Mouse (Mus musculus): ENCODE results near the gene Gm49369. TPM values are rescaled to one million over a fixed set of nuclear protein-coding genes. Genes with fewer than 3 reads are reported as not detected.

Gm49369 gene
- 1.4 and 1.8 TPM in 2 replicates for polyA plus RNA-seq (2015; fragmentation: Nextera tagmentation; extraction: Ambion mirVana)

DNA sequence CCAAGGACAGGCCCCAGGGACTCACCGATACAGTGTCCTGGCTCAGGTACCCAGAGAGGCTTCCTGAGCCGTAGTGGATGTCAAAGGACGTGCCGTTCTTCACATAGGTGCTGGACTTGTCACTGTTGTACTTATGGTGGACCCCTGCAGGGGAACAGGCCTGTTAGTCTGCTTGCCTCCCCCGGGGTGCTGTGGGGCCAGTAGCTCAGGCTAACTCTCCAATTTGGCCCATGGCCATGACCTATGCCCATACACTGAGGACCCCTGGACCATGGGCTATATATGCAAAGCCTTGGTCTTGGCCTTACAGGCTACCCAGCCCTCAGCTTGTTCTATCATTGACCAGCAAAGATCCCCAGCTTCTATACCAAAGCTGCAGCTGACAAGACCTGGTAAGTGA is at the start of gene Gm49369:
Gene Gm49369 (minus strand): TSS at position 101 of the 400 bp plus-strand sequence.
- no peak for ATAC-seq (ENCODE audit: low read depth)
- Histone ChIP-seq H3K27me3 (ENCODE audit: control insufficient read depth, insufficient read depth, low read depth, low read length) (no peaks in the 10 kb centered on the region), H3K27ac (ENCODE audit: low read length) (peak within 1 kb of the TSS; percentile 57), H3K4me2 (ENCODE audit: low read depth, low read length) (no peak within 1 kb of the TSS), H3K4me1 (ENCODE audit: control insufficient read depth, low read depth, low read length) (peaks cover 86% of the 10 kb centered on the region), H3K9ac (ENCODE audit: low read depth, low read length) (no peak within 1 kb of the TSS), H3K36me3 (ENCODE audit: control insufficient read depth, insufficient read depth) (peaks cover 76% of the 10 kb centered on the region), H3K4me3 (ENCODE audit: low read depth, low read length) (no peak within 1 kb of the TSS), H3K9me3 (replicated peaks; ENCODE audit: control insufficient read depth, low read length) (no peaks in the 10 kb centered on the region)
- 95% methylated on average over 5 of the region's 5 CpGs for WGBS (ENCODE audit: insufficient replicate concordance)

DNA sequence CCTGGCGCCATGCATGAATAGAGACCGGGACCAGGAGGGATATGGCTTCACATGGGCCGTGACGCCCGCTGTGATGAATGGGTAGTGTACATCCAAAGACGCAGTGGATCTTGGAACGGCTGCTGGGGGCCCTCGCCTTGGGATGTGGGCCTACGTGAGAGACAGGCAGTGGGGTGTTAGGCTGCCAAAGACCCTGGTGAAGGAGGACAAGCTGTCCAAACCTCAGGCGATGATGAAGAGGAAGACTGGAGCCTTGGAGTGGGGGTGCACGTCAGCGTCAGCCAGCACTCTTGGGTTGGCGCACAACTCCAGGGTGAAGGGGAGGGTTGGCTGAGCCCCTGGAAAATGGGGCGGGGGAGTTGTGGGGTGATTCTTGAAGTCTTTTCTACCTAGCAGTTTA is 48.6 kb upstream of the Gm49369 start:
- Histone ChIP-seq H3K4me2 (ENCODE audit: low read depth, low read length) (no peak overlapping the region), H3K9me3 (replicated peaks; ENCODE audit: control insufficient read depth, low read length) (no peaks in the 10 kb centered on the region), H3K4me3 (ENCODE audit: low read depth, low read length) (no peak overlapping the region), H3K4me1 (ENCODE audit: control insufficient read depth, low read depth, low read length) (peaks cover 3% of the 10 kb centered on the region), H3K27ac (ENCODE audit: low read length) (no peak overlapping the region), H3K27me3 (ENCODE audit: control insufficient read depth, insufficient read depth, low read depth, low read length) (no peaks in the 10 kb centered on the region), H3K36me3 (ENCODE audit: control insufficient read depth, insufficient read depth) (no peaks in the 10 kb centered on the region), H3K9ac (ENCODE audit: low read depth, low read length) (no peak overlapping the region)
- WGBS (ENCODE audit: insufficient replicate concordance): 76% methylated on average over 14 of the region's 14 CpGs
- no peak for ATAC-seq (ENCODE audit: low read depth)

DNA sequence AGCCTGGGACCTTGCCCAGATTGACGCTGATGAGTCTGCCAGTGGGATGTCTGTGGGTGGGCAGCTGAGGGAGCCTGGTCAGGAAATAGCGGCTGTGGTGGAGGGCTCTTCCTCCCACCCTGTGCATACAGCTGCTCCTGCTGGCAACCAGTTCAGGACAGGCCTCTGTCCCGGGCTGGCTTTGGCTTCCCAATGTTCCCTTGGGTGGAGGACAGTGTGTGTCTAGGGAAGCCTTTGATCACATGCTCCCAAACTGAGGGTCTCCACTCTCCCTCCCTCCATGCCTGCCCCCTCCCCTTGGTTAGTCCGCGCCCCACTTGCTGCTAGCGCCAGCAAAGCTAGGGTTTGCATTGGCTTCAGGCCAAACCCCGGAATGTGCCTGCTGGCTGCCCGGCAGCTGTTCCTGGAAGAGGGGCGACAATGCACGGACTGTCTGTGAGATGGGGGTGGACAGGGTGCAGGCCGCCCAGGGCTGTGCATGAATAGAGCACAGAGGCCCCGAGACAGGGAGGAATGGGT is 47.8 kb upstream of the Gm49369 start:
- Histone ChIP-seq H3K27ac (ENCODE audit: low read length) (no peak overlapping the region), H3K4me3 (ENCODE audit: low read depth, low read length) (no peak overlapping the region), H3K9ac (ENCODE audit: low read depth, low read length) (no peak overlapping the region), H3K27me3 (ENCODE audit: control insufficient read depth, insufficient read depth, low read depth, low read length) (no peaks in the 10 kb centered on the region), H3K9me3 (replicated peaks; ENCODE audit: control insufficient read depth, low read length) (no peaks in the 10 kb centered on the region), H3K4me1 (ENCODE audit: control insufficient read depth, low read depth, low read length) (peaks cover under 1% of the 10 kb centered on the region; the same call in 1 of the 2 replicates), H3K4me2 (ENCODE audit: low read depth, low read length) (no peak overlapping the region), H3K36me3 (ENCODE audit: control insufficient read depth, insufficient read depth) (no peaks in the 10 kb centered on the region)
- no peak for ATAC-seq (ENCODE audit: low read depth)
- 53% methylated on average over 12 of the region's 12 CpGs for WGBS (ENCODE audit: insufficient replicate concordance)

DNA sequence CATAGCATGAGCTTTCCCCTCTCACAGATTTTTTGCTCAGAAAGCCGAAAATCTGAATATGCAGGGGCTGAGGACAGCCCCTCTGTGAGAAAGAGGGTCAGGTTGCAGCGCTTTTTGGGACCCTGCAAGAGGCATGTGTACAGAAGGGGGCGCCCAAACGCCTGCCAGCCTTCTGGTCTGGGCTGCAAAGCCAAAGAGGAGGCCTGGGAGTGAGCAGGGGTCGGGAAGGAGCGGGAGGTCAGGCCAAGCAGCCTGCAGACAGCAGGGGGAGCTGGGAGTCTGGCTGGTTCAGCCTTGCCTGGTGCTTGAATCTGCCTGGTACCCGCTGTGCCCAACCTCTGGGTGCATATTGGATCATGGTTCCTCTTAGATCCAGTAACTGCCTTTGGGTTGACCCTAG is 45.7 kb upstream of the Gm49369 start:
- Histone ChIP-seq H3K36me3 (ENCODE audit: control insufficient read depth, insufficient read depth) (no peaks in the 10 kb centered on the region), H3K4me1 (ENCODE audit: control insufficient read depth, low read depth, low read length) (no peaks in the 10 kb centered on the region), H3K9me3 (replicated peaks; ENCODE audit: control insufficient read depth, low read length) (no peaks in the 10 kb centered on the region), H3K27me3 (ENCODE audit: control insufficient read depth, insufficient read depth, low read depth, low read length) (no peaks in the 10 kb centered on the region), H3K27ac (ENCODE audit: low read length) (no peak overlapping the region), H3K9ac (ENCODE audit: low read depth, low read length) (no peak overlapping the region), H3K4me2 (ENCODE audit: low read depth, low read length) (no peak overlapping the region), H3K4me3 (ENCODE audit: low read depth, low read length) (no peak overlapping the region)
- no peak for ATAC-seq (ENCODE audit: low read depth)
- WGBS (ENCODE audit: insufficient replicate concordance): 15% methylated on average over 7 of the region's 7 CpGs

DNA sequence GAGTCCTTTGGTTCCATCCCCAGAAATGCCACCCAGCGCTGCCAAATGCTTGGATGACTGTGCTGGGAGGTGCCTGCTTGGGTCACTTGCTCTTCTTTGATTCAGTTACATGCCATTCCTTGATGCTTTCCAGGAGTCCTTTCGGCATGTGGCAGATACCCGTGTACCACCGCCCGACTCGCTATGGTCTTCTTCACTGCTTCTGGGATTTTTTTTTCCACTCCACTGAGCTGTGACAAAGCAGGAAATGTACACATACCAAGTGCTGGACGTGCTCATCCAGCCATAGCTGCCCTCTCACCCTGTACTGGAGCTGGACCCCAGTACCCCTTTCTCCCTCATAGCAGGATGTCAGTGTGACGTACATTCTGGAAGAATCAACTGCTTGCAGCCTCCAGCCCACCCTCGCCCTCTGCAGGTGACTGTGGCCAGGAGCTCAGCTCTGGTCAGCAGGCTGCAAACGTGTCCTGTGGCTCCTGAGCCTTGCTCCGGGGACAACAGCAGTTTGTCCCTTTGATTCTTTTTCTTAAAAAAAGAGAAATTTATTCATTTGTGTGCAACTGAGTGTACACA is 43.3 kb upstream of the Gm49369 start:
- Histone ChIP-seq H3K9me3 (replicated peaks; ENCODE audit: control insufficient read depth, low read length) (no peaks in the 10 kb centered on the region), H3K4me1 (ENCODE audit: control insufficient read depth, low read depth, low read length) (peaks cover 18% of the 10 kb centered on the region), H3K36me3 (ENCODE audit: control insufficient read depth, insufficient read depth) (no peaks in the 10 kb centered on the region), H3K4me2 (ENCODE audit: low read depth, low read length) (no peak overlapping the region), H3K27me3 (ENCODE audit: control insufficient read depth, insufficient read depth, low read depth, low read length) (no peaks in the 10 kb centered on the region), H3K4me3 (ENCODE audit: low read depth, low read length) (no peak overlapping the region), H3K27ac (ENCODE audit: low read length) (no peak overlapping the region), H3K9ac (ENCODE audit: low read depth, low read length) (no peak overlapping the region)
- 70% methylated on average over 11 of the region's 11 CpGs for WGBS (ENCODE audit: insufficient replicate concordance)
- ATAC-seq (ENCODE audit: low read depth): no peak

- H3K9me3 ChIP-seq (replicated peaks; ENCODE audit: control insufficient read depth, low read length): no peaks in the 10 kb centered on the region
- H3K4me3 ChIP-seq (ENCODE audit: low read depth, low read length): no peak overlapping the region
- no peaks in the 10 kb centered on the region for H3K27me3 ChIP-seq (ENCODE audit: control insufficient read depth, insufficient read depth, low read depth, low read length)
- peak overlapping the region; percentile 93 for H3K27ac ChIP-seq (ENCODE audit: low read length)
- H3K4me1 ChIP-seq (ENCODE audit: control insufficient read depth, low read depth, low read length): peaks cover 36% of the 10 kb centered on the region
- no peak overlapping the region for H3K4me2 ChIP-seq (ENCODE audit: low read depth, low read length)
- no peak overlapping the region for H3K9ac ChIP-seq (ENCODE audit: low read depth, low read length)
- peak; percentile 68 for ATAC-seq (ENCODE audit: low read depth)
- no peaks in the 10 kb centered on the region for H3K36me3 ChIP-seq (ENCODE audit: control insufficient read depth, insufficient read depth)
- WGBS (ENCODE audit: insufficient replicate concordance): 44% methylated on average over 2 of the region's 2 CpGs
Measured at GRCm38 (mm10) chr7:142421826-142422225, 39.4 kb upstream of the Gm49369 start.

DNA sequence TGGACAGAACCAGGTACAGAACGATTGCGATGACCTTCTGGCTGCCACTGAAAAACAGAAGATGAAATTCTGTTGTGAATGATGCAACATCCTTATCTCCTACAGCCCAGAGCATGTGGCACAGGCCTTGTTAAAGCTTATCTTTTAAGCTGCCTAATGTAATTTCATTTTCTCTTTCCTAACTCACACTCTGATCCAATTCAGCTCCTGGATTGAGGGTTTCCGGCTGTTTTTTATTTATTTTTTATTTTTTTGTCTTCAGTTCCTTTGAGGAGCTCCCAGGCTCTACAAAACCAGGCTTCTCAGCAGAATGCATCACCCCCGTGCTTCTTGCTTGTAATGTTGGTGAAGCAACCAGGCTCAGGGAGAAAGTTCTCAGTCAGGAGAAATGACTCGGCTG is 37.4 kb upstream of the Gm49369 start:
- ATAC-seq (ENCODE audit: low read depth): peak; percentile 91
- Histone ChIP-seq H3K27me3 (ENCODE audit: control insufficient read depth, insufficient read depth, low read depth, low read length) (no peaks in the 10 kb centered on the region), H3K4me3 (ENCODE audit: low read depth, low read length) (peak overlapping the region; percentile 27), H3K27ac (ENCODE audit: low read length) (peak overlapping the region; percentile 93), H3K4me2 (ENCODE audit: low read depth, low read length) (peak overlapping the region; percentile 50), H3K9me3 (replicated peaks; ENCODE audit: control insufficient read depth, low read length) (no peaks in the 10 kb centered on the region), H3K4me1 (ENCODE audit: control insufficient read depth, low read depth, low read length) (peaks cover 36% of the 10 kb centered on the region), H3K9ac (ENCODE audit: low read depth, low read length) (peak overlapping the region; percentile 56), H3K36me3 (ENCODE audit: control insufficient read depth, insufficient read depth) (no peaks in the 10 kb centered on the region)
- 18% methylated on average over 5 of the region's 5 CpGs for WGBS (ENCODE audit: insufficient replicate concordance)

- Histone ChIP-seq H3K4me2 (ENCODE audit: low read depth, low read length) (no peak overlapping the region), H3K9me3 (replicated peaks; ENCODE audit: control insufficient read depth, low read length) (no peaks in the 10 kb centered on the region), H3K36me3 (ENCODE audit: control insufficient read depth, insufficient read depth) (no peaks in the 10 kb centered on the region), H3K9ac (ENCODE audit: low read depth, low read length) (no peak overlapping the region), H3K27me3 (ENCODE audit: control insufficient read depth, insufficient read depth, low read depth, low read length) (no peaks in the 10 kb centered on the region), H3K4me3 (ENCODE audit: low read depth, low read length) (no peak overlapping the region), H3K4me1 (ENCODE audit: control insufficient read depth, low read depth, low read length) (peaks cover 36% of the 10 kb centered on the region), H3K27ac (ENCODE audit: low read length) (peak overlapping the region; percentile 93; the same call in 1 of the 2 replicates)
- ATAC-seq (ENCODE audit: low read depth): no peak
- WGBS (ENCODE audit: insufficient replicate concordance): 93% methylated on average over 8 of the region's 8 CpGs
Measured at GRCm38 (mm10) chr7:142418679-142419078, 36.2 kb upstream of the Gm49369 start.

GRCm38 (mm10) chr7:142418027-142418426 is 35.6 kb upstream of the Gm49369 start:
- Histone ChIP-seq H3K4me3 (ENCODE audit: low read depth, low read length) (no peak overlapping the region), H3K4me2 (ENCODE audit: low read depth, low read length) (no peak overlapping the region), H3K9ac (ENCODE audit: low read depth, low read length) (no peak overlapping the region), H3K27me3 (ENCODE audit: control insufficient read depth, insufficient read depth, low read depth, low read length) (no peaks in the 10 kb centered on the region), H3K27ac (ENCODE audit: low read length) (peak overlapping the region; percentile 13; the same call in 1 of the 2 replicates), H3K4me1 (ENCODE audit: control insufficient read depth, low read depth, low read length) (peaks cover 42% of the 10 kb centered on the region), H3K36me3 (ENCODE audit: control insufficient read depth, insufficient read depth) (no peaks in the 10 kb centered on the region), H3K9me3 (replicated peaks; ENCODE audit: control insufficient read depth, low read length) (no peaks in the 10 kb centered on the region)
- 94% methylated on average over 2 of the region's 2 CpGs for WGBS (ENCODE audit: insufficient replicate concordance)
- no peak for ATAC-seq (ENCODE audit: low read depth)
